Mouse (Mus musculus): ENCODE measurements around the gene Syt14.

The Syt14 gene

GRCm38 (mm10) chr1:192864440-192864839 is 171.1 kb downstream of the Syt14 start:
- no peak for DNase-seq (ENCODE audit: low spot score in 2 of 2)

- DNase-seq (ENCODE audit: low spot score in 2 of 2) = no peak
Measured at GRCm38 (mm10) chr1:192861305-192861960, 174.1 kb downstream of the Syt14 start.

GRCm38 (mm10) chr1:192860273-192860672 is 175.3 kb downstream of the Syt14 start:
- no peak for DNase-seq (ENCODE audit: low spot score in 2 of 2)

GRCm38 (mm10) chr1:192857582-192857981 is 178.0 kb downstream of the Syt14 start:
- no peak for DNase-seq (ENCODE audit: low spot score in 2 of 2)

GRCm38 (mm10) chr1:192856931-192857330 is 178.6 kb downstream of the Syt14 start:
- DNase-seq (ENCODE audit: low spot score in 2 of 2) = no peak

GRCm38 (mm10) chr1:192856411-192856810 is 179.2 kb downstream of the Syt14 start:
- no peak for DNase-seq (ENCODE audit: low spot score in 2 of 2)

GRCm38 (mm10) chr1:192855474-192856230 is 179.9 kb downstream of the Syt14 start, which contains the start of gene Sertad4:
Gene Sertad4 (minus strand): TSS chr1:192855756.
- peak; percentile 20 to 21 for DNase-seq (ENCODE audit: low spot score in 2 of 2)

GRCm38 (mm10) chr1:192854819-192855271 is 180.7 kb downstream of the Syt14 start:
- DNase-seq (ENCODE audit: low spot score in 2 of 2) = peak; percentile 18 to 34

- DNase-seq (ENCODE audit: low spot score in 2 of 2) = no peak
Measured at GRCm38 (mm10) chr1:192853988-192854818, 181.4 kb downstream of the Syt14 start.

GRCm38 (mm10) chr1:192853429-192853828 is 182.1 kb downstream of the Syt14 start:
- DNase-seq (ENCODE audit: low spot score in 2 of 2) = no peak

- no peak for DNase-seq (ENCODE audit: low spot score in 2 of 2)
Measured at GRCm38 (mm10) chr1:192852047-192852446, 183.5 kb downstream of the Syt14 start.

GRCm38 (mm10) chr1:192851640-192852039 is 183.9 kb downstream of the Syt14 start:
- no peak for DNase-seq (ENCODE audit: low spot score in 2 of 2)

- no peak for DNase-seq (ENCODE audit: low spot score in 2 of 2)
Measured at GRCm38 (mm10) chr1:192851126-192851525, 184.4 kb downstream of the Syt14 start.

- DNase-seq (ENCODE audit: low spot score in 2 of 2) = no peak
Measured at GRCm38 (mm10) chr1:192849616-192850015, 186.0 kb downstream of the Syt14 start.

- DNase-seq (ENCODE audit: low spot score in 2 of 2) = no peak
Measured at GRCm38 (mm10) chr1:192847254-192847653, 188.3 kb downstream of the Syt14 start.

Data from right cerebral cortex, postnatal 36 days (tissue).